Mouse (Mus musculus) retina, embryonic 14.5 days (tissue): Measurements from ENCODE around the gene Vmn1r62.
"Not testable (repeated sequence)": the region's sequence is repeated elsewhere in the genome, so short reads cannot be mapped to it uniquely, and the experiment has no call there.

Experiments
- DNase-seq: peaks from one replicate; pipeline ENCODE4 v3.0.0-alpha.2; 2015; ENCODE audit warnings: low spot score

The Vmn1r62 gene

DNA sequence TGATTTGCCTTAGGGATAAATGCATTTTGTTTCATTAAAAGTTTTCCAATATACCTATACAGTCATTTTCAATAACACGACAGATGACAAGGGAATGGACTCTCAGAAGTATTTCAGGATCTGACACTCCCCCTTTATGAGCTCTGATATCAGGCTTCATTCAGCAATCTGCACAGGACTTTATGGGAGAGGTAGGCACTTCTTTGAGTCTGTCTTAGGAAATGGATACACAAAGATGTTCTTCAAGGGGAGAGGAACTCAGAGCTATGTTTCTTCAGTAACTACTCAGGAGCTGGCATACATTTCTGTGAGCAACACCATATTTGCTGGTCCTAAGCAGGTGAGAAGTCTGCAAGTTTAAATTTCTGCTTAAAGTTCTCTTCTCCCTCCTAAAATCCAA lies at the start of gene Vmn1r62:
Gene Vmn1r62, plus strand, starts transcription at position 301 of the 400 bp plus-strand sequence.
- not testable (repeated sequence) for DNase-seq
